Mouse (Mus musculus) forebrain, embryonic 11.5 days (tissue): ENCODE measurements at regions not wholly inside any gene's neighbourhood (a gene's known extent, or its start where the extent isn't known, plus 50 kb on each side); places are given as distances from the start of the nearest gene placed in this dataset.

ENCODE experiments used
- ATAC-seq: fragments of 200-750 bp; cut with Nextera tagmentation; replicated peaks from 2 replicates; pipeline ENCODE4 v1.8.0; 2017; ENCODE audit warnings: moderate TSS enrichment; ENCODE audit not compliant: low FRiP score
- DNase-seq: peaks from one replicate; pipeline ENCODE4 v3.0.0-alpha.2; 2017; ENCODE audit warnings: low spot score
- H3K27ac ChIP-seq: fragments of 300-500 bp; sonication (generic); 2 replicates; pipeline ENCODE4 v1.5.1; 2014; ENCODE audit warnings: low read depth, low read length
- H3K27me3 ChIP-seq: fragments of 300-500 bp; sonication (generic); 2 replicates; pipeline ENCODE4 v1.6.1; 2014; ENCODE audit warnings: mild to moderate bottlenecking, low read length, mixed read lengths; ENCODE audit not compliant: control insufficient read depth, insufficient read depth
- H3K36me3 ChIP-seq: fragments of 300-500 bp; sonication (generic); 2 replicates; pipeline ENCODE4 v1.6.1; 2014; ENCODE audit warnings: mild to moderate bottlenecking, low read length, moderate library complexity, mixed read lengths; ENCODE audit not compliant: control insufficient read depth, insufficient read depth
- H3K4me1 ChIP-seq: fragments of 300-500 bp; sonication (generic); replicated peaks from 2 replicates; pipeline ENCODE4 v1.6.1; 2014; ENCODE audit warnings: low read length, mixed read lengths; ENCODE audit not compliant: control insufficient read depth, insufficient read depth
- H3K4me2 ChIP-seq: fragments of 300-500 bp; sonication (generic); 2 replicates; pipeline ENCODE4 v1.6.1; 2014; ENCODE audit warnings: low read depth, mild to moderate bottlenecking, low read length, moderate library complexity, mixed read lengths; ENCODE audit not compliant: severe bottlenecking
- H3K4me3 ChIP-seq: fragments of 300-500 bp; sonication (generic); 2 replicates; pipeline ENCODE4 v1.5.1; 2014; ENCODE audit warnings: low read depth, low read length
- H3K9ac ChIP-seq: fragments of 300-500 bp; sonication (generic); 2 replicates; pipeline ENCODE4 v1.6.1; 2014; ENCODE audit warnings: low read length
- H3K9me3 ChIP-seq: fragments of 300-500 bp; sonication (generic); 2 replicates; pipeline ENCODE4 v1.6.1; 2016; ENCODE audit warnings: low read length, mixed read lengths; ENCODE audit not compliant: control insufficient read depth
- WGBS: fragments of 180-500 bp; shearing (Covaris S2); extraction: QIAGEN DNeasy Blood & Tissue Kit; methylation state at CpG from one replicate; pipeline ENCODE4 v1.1.7; 2014; 5-methylcytosine and 5-hydroxymethylcytosine counted together

DNA sequence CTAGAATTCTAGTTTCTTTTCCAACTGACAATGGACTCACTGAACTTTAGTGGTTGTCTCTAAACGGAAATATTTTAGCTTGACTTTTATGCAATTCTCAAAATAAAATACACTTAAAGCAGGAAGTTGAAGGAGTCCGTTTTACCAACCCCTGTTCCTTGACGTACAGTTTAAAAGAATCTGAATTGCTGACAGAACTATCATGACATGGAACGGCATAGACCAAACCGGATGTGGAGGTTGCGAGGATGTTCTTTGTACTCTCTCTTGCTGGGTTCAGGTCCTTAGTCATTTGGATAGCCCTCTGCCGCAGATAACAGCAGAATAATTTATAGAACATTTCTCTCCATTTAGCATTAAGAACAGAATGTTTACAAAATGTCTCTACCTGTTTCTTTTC is 673.6 kb upstream of the Ptbp2 start:
- Histone ChIP-seq H3K4me3 (no peak overlapping the region), H3K4me2 (no peak overlapping the region), H3K9ac (no peak overlapping the region), H3K27me3 (no peaks in the 10 kb centered on the region), H3K4me1 (no peaks in the 10 kb centered on the region), H3K27ac (no peak overlapping the region), H3K36me3 (no peaks in the 10 kb centered on the region), H3K9me3 (no peaks in the 10 kb centered on the region)
- no peak for DNase-seq
- ATAC-seq, result no peak
- WGBS, result 92% methylated on average over 7 of the region's 7 CpGs

DNA sequence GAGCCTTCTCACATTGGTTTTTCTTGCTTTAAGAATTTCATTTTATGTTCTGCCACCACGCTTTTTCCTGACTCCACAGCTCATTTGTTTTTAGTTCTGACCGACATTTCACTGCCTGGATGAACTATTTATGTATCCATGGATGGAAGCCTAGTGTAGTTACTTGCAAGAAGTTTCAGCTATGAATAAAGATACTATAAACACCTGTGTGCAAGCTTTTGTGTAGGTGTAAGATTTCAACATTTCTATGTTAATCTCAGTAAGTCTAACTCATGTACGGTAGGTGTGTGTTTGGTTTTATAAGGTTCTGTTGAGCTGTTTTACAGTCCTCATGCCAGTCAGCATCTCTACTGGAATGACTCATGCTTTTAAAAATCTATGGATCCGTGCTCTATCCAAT is 656.9 kb upstream of the Ptbp2 start:
- Histone ChIP-seq H3K9me3 (no peaks in the 10 kb centered on the region), H3K4me3 (no peak overlapping the region), H3K4me2 (no peak overlapping the region), H3K27ac (no peak overlapping the region), H3K36me3 (no peaks in the 10 kb centered on the region), H3K9ac (no peak overlapping the region), H3K27me3 (no peaks in the 10 kb centered on the region), H3K4me1 (no peaks in the 10 kb centered on the region)
- 84% methylated on average over 4 of the region's 4 CpGs for WGBS
- ATAC-seq (no peak), DNase-seq (no peak)

GRCm38 (mm10) chr3:120430285-120430684 is 646.0 kb upstream of the Ptbp2 start:
- WGBS, result 86% methylated on average over 2 of the region's 2 CpGs

GRCm38 (mm10) chr3:120416634-120417033 is 632.4 kb upstream of the Ptbp2 start:
- ATAC-seq, result no peak
- Histone ChIP-seq H3K36me3 (no peaks in the 10 kb centered on the region), H3K4me3 (no peak overlapping the region), H3K27ac (no peak overlapping the region), H3K4me1 (no peaks in the 10 kb centered on the region), H3K4me2 (no peak overlapping the region), H3K9me3 (no peaks in the 10 kb centered on the region), H3K9ac (no peak overlapping the region), H3K27me3 (no peaks in the 10 kb centered on the region)
- 73% methylated on average over 3 of the region's 3 CpGs for WGBS
- no peak for DNase-seq

More at GRCm38 (mm10) chr3:120430285-120430684, 646.0 kb upstream of the Ptbp2 start:
- ATAC-seq (no peak), DNase-seq (no peak)
- no peak overlapping the region for H3K4me3 ChIP-seq
- H3K4me2 ChIP-seq, result no peak overlapping the region
- H3K27me3 ChIP-seq, result no peaks in the 10 kb centered on the region
- no peak overlapping the region for H3K27ac ChIP-seq
- no peaks in the 10 kb centered on the region for H3K4me1 ChIP-seq
- H3K9me3 ChIP-seq, result no peaks in the 10 kb centered on the region
- H3K36me3 ChIP-seq, result no peaks in the 10 kb centered on the region
- no peak overlapping the region for H3K9ac ChIP-seq

DNA sequence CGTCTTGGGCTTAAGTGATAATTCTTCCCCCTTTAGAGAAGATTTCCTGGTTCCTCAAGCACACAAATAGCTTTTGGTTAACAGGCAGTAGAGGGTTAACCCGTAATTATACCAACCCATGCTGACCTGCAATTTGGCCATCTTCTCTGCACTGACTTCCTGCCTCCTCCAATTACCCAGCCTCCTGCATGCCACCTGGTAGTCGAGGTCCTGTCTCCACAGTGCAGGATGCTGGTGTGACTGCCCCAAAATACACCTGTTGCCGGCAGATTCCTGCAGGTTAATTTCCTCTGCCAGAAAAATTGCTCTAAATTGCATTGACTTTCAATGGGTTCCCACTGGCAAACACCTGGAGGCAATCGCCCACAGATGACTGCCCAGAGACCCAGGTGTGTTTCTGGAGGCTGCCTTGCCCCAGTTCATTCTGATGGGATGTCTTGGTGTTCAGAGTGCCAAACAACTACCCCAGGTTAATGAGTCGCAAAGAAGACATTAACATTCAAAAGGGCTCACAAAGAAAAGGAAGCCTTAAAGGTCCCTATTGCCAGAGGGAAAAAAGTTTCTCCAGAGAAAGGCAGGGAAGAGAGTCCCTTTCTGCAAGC is 591.5 kb upstream of the Ptbp2 start:
- Histone ChIP-seq H3K4me1 (no peaks in the 10 kb centered on the region), H3K4me3 (no peak overlapping the region), H3K9me3 (no peaks in the 10 kb centered on the region), H3K36me3 (no peaks in the 10 kb centered on the region), H3K9ac (no peak overlapping the region), H3K27me3 (no peaks in the 10 kb centered on the region), H3K4me2 (no peak overlapping the region), H3K27ac (no peak overlapping the region)
- WGBS, result 38% methylated on average over 6 of the region's 6 CpGs
- ATAC-seq (no peak), DNase-seq (no peak)

DNA sequence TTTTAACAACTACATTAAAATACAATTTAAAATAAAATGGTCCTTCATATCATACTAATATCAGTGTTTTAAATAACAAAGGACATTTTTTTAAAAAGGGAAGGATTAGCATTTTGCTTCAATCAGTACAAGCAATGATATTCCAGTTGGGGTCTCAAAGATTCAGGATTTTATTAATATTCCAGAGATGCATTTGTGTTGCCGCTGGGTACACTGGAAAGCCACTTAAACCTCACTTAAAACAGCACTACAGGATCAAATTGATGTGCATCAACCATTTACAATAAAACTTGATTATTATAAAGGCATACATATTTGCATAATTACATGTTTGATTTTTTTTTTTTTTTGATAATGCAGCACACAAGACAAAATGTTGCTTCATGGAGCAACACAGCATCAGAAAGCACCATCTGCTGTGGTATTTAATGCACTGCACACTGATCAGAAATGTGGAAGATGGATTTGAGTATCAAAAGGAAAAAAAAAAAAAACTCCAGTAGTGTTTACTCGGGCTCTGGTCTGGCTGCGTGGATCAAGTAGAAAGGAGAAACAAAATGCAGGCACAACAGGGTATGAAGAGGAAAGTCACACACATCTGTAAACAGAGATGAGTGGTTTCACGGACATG is 558.6 kb upstream of the Ptbp2 start:
- no peaks in the 10 kb centered on the region for H3K4me1 ChIP-seq
- H3K9ac ChIP-seq, result no peak overlapping the region
- no peaks in the 10 kb centered on the region for H3K36me3 ChIP-seq
- H3K27ac ChIP-seq, result no peak overlapping the region
- 66% methylated on average over 4 of the region's 4 CpGs for WGBS
- no peaks in the 10 kb centered on the region for H3K27me3 ChIP-seq
- no peak for ATAC-seq
- no peak overlapping the region for H3K4me2 ChIP-seq
- H3K9me3 ChIP-seq, result no peaks in the 10 kb centered on the region
- DNase-seq, result no peak
- no peak overlapping the region for H3K4me3 ChIP-seq

DNA sequence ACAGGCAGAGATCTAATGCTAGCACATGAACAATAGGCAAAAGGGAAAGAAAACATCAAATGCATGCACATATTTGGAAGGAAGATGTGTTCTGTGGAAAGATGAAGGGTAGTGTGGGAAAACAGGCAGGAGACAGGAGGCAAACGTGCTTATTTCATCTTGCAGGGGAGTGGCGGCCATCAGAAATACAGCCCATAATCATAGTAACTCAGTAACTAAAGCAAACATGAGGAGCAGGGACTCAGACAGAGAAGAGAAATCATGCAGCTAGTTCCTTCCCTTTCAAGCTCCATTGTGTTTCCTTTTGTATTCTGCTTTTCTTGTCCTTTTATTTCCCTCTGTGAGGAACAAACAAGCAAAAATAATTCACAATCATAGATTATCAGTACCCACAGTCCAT is 557.6 kb upstream of the Ptbp2 start:
- H3K4me1 ChIP-seq, result no peaks in the 10 kb centered on the region
- H3K36me3 ChIP-seq, result no peaks in the 10 kb centered on the region
- H3K4me3 ChIP-seq, result no peak overlapping the region
- WGBS, result 75% methylated on average over 2 of the region's 2 CpGs
- no peak for ATAC-seq
- no peak overlapping the region for H3K27ac ChIP-seq
- no peaks in the 10 kb centered on the region for H3K27me3 ChIP-seq
- H3K4me2 ChIP-seq, result no peak overlapping the region
- no peak overlapping the region for H3K9ac ChIP-seq
- DNase-seq, result no peak
- H3K9me3 ChIP-seq, result no peaks in the 10 kb centered on the region

GRCm38 (mm10) chr3:120335843-120336585 is 551.7 kb upstream of the Ptbp2 start:
- 73% methylated on average over 7 of the region's 7 CpGs for WGBS

More at GRCm38 (mm10) chr3:120335843-120336585, 551.7 kb upstream of the Ptbp2 start:
- H3K9ac ChIP-seq, result no peak overlapping the region
- no peak for ATAC-seq
- H3K27ac ChIP-seq, result no peak overlapping the region
- no peaks in the 10 kb centered on the region for H3K27me3 ChIP-seq
- H3K36me3 ChIP-seq, result no peaks in the 10 kb centered on the region
- no peaks in the 10 kb centered on the region for H3K9me3 ChIP-seq
- DNase-seq, result no peak
- no peak overlapping the region for H3K4me2 ChIP-seq
- no peaks in the 10 kb centered on the region for H3K4me1 ChIP-seq
- H3K4me3 ChIP-seq, result no peak overlapping the region
